Mouse (Mus musculus) heart, adult 18-20 months (tissue): ENCODE results near the gene Arid4a. TPM values are rescaled to one million over a fixed set of nuclear protein-coding genes. Genes with fewer than 3 reads are reported as not detected.
A peak's percentile ranks its signal among the peaks of the same experiment; 100 is the strongest.

Experiments used
- DNase-seq, 2 experiments: peaks; one replicate each; pipeline ENCODE4 v3.0.0; 2021 to 2022; ENCODE audit warnings: mixed read lengths in 1 of 2
- long read RNA-seq, 2 experiments: library from polyadenylated mRNA; stranded (forward); transcript quantifications; one replicate each; pipeline ENCODE4 v2.0.0; 2021
- total RNA-seq, 2 experiments: library from RNA; stranded (reverse); gene quantifications; 2 replicates each; pipeline ENCODE4 v1.2.3; 2021

Gene Arid4a
- total RNA-seq: 10 to 100 TPM; 11.1 to 12.2 TPM
- long read RNA-seq, experiment 1, full-length matches to known transcripts: 5 of 5 reads
- long read RNA-seq, experiment 1, partial matches to known transcripts: 0 of 5 reads
- long read RNA-seq, experiment 1, other reads (novel, unspliced or antisense): 0 of 5 reads
- long read RNA-seq, experiment 2, full-length matches to known transcripts: 1 of 1 reads
- long read RNA-seq, experiment 2, partial matches to known transcripts: 0 of 1 reads
- long read RNA-seq, experiment 2, other reads (novel, unspliced or antisense): 0 of 1 reads

DNA sequence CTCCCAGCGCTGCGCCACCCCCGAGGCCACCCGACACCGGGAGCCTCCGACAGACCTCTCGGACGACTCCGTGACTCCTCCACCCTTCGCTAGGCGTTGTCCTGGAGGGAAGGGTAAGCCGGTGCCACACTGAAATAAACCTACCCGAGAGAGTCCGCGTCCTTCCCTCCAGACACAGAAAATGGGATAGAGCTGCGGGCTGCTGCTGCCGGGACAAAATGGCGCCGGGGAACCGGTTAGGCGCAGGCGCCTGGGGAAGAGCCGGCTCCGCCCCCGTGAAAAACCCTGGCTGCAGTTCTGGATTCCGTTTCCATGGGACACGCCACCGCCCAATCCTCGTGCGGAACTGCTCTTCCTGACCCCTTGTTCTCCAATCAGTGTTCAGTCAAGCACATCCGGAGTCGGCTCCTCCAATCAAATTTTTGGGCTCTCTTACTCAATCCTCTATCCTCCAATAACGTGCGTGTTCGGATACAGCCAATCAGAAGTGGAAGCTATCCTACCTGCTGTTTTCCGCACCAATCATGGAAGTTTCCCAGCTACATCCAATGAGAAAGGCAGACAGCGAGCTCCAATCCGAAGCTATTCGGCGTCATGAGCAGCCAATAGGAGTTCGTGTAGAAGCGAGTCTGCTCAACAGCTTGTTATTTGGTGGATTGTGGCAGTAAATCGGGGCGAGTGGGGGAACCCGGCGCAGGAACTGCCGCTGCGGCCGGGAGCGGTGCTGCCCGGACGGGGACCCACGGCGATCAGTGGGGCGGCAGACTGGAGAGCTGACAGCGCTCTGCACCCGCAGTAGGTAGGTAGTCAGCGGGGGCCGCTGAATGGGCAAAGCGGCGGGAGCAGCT, at the start of gene Arid4a:
Arid4a (plus strand) TSS at position 628 of the 848 bp plus-strand sequence.
- DNase-seq: peak; percentile 98 to 100

DNA sequence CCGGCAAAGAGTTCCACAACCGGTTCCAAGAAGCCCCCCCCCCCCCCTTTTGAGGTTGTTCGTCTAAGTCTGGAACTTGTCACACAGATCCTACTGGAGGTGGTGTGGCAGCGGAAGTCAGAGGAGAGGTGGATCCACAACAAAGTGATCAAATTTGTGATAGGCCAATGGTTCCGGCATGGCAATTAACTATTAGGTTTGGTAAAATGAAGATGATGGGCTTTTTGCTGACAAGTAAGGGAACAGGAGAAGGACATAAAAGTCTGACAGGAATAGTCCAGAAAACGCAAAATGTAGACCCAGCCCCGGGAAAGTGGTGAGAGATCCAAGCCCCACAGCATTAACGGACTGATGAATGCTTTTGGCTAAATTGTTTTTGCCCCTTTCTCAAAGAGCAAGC, 48.2 kb upstream of the Arid4a start:
- DNase-seq: no peak

DNA sequence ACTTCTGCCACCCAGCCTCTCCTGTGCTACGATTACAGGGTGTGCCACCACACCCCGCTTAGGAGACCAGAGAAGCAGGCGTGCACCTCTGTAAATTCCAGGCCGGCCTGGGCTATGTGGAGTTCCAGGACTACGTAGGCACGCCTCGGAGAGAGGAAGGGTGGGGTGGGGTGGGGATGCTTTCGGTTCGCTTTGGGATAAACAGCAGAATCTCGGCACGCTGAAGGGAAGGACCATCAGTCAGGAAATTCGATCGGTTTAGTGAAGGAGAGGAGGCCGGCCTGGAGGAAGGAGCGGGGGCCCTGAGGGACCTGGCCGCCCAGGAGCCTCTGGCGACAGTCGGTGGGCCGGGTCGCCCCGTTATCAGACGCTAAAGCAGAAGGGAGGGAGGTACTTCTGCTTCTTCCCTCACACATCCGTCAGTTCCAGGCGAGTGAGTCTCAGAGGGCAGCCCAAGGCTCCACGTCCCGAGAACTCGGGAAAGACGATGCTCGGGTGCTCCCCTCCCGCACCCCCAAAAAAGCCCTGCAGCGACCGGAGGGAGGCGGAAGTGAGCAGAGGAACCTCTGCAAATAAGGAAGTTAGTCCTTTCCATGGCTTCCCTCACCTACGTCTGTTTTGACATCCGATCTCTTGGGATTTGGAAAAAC, 47.5 kb upstream of the Arid4a start:
- DNase-seq: peak; percentile 86 to 90

DNA sequence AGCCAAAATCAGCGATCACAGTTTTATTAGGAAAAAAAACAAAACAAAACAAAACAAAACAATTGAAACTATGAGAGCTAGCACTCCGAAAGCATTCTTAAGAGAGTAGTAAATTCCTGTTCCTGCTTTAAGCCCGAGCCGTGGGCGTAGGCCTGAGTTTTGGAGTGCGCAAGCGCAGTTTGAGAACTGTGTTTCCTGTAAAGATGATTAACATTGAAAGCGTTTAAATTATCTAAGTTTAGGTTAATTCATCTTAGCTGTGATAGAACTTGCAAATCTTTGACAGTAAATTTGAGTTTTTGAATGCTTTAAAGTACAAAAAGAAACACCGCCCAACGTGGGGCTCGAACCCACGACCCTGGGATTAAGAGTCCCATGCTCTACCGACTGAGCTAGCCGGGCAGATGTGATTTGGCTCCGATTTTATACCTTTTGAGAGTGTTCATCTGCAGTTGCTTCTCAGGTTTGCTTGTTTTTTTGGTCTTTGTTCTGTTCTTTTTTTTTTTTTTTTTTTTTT, 46.9 kb upstream of the Arid4a start:
- peak; percentile 88 to 95 for DNase-seq

DNA sequence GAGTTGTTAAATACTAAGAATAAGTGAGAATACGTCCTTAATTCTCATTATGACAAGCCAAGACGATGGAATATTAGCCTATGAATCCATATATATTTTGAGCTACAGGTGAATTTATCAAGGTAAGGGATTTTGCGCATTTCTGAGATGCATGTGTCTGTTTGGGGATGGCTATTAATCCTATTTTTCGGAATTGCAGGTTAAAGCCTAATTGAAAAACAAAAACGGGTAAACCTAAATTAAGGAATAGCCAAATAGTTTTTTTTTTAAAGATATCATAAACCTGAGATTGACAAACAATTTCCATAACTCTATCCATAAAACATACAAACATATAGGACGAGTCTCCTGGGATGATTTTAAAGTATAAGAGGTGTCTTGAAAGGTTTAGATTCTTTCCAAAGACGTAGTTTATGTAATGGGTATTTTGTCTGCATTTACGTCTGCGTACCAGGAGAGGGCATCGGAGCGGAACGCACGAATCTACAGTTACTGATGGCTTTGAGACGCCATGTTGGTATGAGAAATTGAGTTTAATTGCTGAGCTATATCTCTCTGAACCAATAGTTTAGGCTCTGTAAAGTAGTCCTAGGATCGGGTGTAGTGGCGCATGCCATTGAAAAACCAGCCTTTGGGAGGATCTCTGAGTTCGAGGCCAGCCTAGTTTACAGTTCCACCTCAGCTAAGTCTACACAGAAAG, 46.2 kb upstream of the Arid4a start:
- peak; percentile 71 to 76 for DNase-seq

DNA sequence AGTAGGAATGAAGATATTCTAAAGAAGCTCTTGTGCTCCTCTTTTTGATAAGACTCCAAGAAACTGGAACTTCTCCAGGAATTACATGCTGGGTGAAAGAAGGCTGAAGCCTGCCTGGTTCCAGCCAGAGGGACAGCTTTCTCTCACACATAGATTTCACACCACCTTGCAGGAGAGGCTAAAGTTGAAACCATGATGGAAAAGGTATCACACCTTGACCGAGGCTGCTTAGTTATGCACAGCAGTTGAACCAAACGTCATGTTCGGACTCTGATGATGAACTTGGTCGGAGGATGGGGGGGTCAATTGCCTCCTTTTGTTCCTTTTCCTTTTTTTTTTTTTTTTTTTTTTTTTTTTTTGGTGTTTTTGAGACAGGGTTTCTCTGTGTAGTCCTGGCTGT, 42.0 kb upstream of the Arid4a start:
- no peak for DNase-seq

DNA sequence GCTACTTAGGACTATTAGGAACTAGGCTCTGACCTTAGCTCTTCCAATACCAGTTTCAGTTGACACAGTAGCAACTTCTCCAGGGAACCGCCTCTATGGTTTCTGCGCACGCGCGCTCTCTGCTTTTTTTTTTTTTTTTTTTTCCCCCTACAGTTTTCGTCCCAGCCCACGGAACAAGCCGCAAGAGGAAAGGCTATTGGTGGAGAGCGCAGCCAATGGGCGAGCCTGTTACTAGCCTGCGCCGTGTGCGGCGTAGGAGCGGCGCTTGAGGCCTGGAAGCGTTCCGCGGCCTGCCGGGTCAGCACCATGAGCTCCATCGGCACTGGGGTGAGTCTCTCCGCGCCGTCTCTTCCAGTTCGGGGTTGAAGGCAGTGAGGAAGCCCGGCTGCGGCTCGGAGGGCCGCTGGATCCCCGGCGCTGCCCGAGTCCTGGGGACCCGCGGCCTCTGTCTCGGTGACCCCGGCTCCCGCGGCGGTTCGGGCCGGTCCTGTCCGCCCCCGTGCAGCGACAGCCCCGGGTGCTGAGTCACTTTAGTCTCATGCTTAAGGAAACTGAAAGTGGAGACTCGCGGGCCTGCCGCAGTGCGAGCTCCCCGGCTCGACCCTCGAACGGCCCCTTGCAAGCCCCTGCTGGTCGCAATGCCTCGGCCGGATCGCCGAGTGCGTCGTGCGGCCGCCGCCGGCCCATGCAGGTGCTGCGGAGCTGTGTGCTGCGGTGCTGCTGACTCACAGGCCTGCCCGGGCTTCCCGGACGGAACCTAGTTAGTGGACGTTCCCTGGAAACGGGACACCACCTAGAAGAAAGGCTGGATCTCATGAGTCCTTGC, 41.1 kb upstream of the Arid4a start, which contains the start of gene Psma3:
Psma3 (plus strand) TSS at position 181 of the 826 bp plus-strand sequence.
- peak; percentile 93 to 96 for DNase-seq

DNA sequence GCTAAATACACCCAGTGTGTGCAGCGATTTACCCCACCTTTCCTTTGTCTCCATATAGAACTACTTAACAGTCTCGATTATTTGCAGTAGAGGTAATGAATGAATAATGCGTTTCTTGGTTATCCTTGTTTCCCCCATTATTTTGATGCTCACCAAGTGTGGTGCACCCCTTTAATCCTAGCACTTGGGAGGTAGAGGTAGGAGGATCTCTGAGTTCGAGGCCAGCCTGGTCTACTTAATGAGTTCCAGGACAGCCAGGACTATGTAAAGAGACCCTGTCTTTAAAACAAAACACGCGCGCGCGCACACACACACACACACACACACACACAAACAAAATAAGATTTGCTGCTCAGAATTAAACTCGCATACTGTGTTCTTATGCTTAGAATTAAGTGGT, 40.4 kb upstream of the Arid4a start:
- no peak for DNase-seq

DNA sequence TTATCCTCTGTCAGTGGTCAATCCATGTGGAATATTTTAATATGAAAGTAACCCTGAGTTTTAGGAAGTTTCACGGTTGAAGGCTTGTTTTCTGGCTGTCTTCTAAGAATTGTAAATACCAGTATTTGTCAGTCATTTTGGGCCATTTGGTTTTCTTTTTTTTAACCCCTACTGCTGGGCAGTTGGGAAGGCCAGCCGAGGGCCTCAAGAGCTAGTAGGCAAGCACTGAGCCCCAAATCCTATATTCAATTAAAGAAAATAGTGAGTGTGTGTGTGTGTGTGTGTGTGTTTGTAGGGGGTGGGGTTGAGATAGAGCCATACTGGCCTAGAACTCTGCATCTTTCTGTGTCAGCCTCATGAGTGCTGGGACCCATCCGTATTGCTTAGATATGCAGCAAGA, 39.9 kb upstream of the Arid4a start:
- DNase-seq: no peak

DNA sequence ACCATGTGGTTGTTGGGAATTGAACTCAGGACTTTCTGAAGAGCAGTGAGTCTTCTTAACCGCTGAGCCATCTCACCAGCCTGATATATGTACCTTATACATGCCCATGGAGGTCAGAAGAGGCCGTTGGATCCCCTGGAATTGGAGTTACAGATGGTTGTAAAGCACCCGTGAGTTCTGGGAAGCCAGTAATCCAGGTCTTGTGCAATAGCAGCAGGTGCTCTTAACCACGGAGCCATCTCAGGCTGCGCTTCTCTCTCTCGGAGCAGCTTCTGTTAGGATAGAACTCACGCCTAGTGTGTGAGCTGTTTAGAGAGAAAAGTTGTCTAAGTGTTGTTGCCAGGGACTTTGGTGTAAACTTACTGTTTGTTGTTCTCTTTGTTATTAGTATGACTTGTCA, 37.4 kb upstream of the Arid4a start:
- DNase-seq: no peak

DNA sequence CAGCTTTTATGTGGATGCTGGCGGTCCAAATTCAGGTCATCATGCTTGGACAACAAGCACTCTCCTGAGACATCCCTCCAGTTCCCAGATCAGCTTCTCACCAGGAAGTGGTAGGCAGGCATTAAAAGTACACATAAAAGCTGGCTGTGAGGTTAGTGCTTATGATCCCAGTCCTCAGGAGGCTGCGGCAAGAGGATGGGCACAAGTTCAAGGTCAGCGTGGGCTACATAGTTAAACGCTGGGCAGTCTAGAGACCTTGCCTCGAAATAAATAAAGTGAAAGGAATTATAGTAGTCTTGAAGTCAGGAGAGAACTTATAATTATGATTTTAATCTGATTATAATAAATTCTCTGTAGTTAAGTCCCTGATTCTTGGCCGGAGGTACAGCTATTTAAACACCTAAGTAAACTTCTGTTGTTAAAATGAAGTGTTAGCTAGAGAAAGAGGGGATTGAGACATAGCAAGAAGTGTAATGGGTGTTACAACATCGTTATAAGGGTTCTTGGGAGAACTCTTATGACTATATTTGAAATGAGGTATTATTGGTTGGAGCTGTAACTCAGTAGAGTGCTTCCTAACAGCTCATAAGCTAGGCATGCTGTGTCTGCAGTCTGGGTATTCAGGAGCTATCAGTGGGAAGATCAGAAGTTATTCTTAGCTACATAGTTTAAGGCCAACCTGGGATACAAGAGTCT, 30.8 kb upstream of the Arid4a start:
- no peak for DNase-seq

DNA sequence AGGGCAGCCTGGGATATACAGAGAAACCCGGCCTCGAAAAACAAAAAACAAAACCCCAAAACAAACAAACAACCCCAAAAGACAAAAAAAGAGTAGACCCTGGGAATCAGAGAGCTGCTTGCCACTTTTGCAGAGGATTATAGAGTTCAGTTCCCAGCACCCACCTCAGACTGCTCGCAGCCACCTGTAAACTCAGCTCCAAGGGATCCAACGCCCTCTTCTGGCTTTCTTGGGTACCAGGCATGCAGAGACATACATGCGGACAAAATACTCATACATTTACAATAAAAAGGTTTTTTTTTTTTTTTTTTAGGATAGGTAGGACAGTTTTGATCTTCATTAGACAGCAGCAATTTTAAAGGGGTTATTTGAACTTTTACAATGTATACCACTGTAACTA, 18.6 kb upstream of the Arid4a start:
- DNase-seq: no peak

DNA sequence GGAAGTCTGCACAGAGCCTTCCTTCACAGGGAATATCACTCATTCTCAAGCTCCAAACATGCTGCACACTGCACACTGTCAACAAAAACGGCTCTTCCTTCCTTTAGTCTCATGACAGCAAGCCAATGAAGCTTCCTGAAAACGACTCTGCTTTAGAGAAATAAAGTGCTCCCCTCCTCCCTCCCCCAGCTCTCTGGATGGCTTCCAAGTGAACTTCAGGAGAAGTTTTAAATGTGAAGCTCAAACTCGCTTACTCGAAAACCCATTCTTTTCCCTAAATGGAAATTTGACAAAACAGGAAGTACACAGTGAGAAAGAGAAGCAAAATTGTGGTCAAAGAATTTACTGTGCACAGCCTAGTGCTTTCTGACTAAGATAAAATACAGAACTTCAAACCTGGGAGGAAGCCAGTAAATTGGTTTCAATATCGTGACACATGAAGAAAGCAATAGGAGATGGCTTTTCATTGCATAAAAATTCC, 16.3 kb upstream of the Arid4a start:
- peak; percentile 71 to 79 for DNase-seq

DNA sequence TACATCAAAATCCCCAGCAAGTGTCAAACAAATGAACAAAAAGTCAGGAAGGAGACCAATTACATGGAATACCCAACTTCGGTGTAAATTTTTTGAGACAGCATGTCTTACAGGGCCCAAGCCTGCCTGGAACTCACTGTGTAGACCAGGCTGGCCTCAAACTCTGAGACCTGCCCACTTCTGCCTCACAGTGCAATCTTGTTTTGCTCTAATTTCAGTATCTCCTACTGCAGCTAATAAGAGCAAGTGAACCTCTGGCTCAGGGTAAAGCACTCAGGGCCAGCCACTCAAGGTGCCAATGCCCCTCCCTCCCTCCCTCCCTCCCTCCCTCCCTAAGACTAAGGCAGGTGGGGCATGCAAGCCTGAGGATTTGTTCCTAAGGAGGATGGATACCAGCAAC, 15.4 kb upstream of the Arid4a start:
- no peak for DNase-seq

DNA sequence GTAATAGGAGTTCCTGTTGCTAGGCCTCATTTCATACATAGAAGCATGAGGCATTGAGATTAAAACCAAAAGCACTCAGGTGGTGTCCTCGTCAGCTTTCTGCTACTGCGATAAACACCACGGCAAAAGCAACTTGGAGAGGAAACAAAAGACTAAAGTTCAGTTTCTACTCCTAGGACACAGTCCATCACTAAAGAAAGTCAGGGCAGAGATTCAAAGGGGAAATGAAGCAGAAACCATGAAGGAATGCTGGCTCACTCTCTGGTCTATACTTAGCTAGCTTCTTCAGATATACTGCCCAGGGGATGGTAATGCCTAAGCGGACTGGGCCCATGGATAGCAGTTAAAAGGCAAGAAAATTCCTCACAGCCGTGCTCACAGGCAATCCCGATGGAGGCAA, 14.3 kb upstream of the Arid4a start:
- DNase-seq: no peak

DNA sequence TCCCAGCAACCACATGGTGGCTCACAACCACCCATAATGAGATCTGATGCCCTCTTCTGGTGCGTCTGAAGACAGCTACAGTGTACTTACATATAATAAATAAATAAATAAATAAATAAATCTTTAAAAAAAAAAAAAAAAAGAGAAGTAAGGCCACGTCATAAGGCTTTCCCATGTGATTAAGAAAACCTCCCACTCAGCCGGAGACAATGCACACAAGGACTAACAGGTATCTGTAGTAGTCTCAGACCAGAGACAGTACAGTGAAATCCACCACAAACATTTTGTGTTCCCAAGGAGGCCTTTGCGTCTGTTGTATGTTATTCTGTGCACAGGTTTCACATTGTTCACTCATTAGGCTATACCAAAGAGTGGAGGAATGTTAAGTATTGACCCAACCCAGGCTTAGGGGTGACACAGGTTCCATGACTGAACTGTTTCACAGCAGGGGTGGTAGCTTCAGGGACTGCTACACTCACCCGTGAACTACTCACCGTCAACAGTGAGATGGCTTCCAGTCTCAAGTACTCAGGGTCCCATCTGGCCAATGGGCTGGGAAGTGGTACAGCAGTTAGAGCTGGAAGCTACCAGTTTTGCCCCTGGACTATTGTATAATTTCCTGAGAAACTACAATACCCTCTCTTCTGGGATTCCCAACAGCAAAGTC, 11.9 kb upstream of the Arid4a start:
- no peak for DNase-seq

DNA sequence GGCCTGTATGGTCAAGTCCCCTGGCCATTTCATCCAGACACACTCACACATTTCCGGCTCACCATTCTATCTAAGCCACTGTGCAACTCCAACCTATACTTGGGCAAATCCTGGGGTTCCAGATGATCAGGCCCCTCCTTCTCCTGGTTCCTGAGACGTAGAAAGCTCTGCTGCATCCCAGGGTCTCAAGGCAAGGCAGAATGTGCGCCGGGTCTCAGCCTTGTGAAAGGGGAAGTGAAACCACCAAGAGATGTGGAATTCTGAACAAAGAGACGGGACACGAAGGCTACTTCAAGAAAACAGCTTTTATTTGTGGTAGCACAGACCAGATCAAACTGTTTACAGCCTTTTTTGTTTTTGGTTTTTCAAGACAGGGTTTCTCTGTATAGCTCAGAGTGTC, 9.6 kb upstream of the Arid4a start:
- no peak for DNase-seq

DNA sequence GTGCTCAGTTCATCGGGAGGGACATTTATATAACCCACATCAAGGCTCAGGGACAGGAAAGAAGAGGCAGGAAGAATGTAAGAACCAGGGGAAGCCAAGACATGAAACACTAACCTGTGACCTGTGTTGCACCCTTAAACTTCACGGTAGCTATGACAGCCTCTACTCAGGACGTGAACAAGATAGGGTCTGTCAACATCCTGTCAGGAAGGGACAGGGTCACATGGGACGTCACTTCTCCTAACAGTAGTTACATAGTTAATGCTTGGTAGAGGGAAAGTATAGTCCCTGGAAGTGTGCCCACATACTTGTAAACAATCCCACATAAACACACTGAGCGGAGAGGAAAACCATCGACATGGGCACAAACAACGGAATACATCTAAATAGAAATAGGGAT, 8.9 kb upstream of the Arid4a start:
- no peak for DNase-seq

DNA sequence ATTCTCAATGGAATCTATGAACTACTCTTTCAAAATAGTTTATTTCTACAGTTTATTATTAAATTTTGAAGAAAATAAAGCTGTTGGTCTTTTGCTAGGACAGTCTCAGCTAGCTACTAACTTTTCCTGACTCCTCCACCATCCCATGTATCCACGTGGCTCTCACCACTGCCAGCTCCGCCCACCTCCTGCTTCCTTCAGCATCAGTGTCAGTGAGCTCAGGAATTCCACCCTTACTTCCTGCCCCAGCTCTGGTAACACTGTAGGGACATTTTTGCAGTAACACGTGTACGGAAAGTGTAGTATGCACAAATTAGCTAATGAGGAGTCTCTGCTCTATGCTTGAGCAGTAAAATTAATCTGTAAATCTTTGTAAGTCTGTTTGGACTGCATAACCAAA, 6.0 kb upstream of the Arid4a start:
- DNase-seq: peak; percentile 62 to 82

DNA sequence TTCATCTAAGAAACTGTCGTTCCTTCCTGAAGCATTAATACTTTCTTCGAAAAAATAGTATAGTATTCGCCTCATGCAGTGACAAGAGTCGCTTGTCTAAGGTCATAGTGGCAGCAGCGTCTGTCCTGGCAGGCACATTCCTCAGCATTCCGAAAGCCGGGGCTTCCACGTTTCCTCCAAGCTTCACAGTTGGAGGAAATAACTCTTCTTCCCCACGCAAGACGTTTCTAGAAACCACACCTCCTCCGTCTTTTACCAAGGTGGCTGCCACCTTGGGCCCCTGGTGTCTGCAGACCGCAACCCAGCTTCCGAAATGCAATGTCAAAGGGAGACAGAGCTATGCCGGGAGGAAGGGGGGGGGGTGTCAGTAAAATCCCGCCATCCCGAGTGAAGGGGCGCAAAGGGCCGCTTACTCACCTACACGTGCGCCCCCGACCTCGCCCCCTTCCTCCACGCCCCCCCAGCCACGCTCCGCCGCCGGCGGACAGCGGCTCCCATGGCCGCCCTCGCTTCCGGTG, 886 bp upstream of the Arid4a start:
- peak in 1 of 2 experiments; percentile 50 for DNase-seq
